Mouse (Mus musculus) small intestine, adult 2 months (tissue): Measurements from ENCODE around the gene Jarid2.

Experiments
- CTCF ChIP-seq: fragments of 200-500 bp; IDR thresholded peaks from 2 replicates; pipeline ENCODE4 v1.5.1; 2012; ENCODE audit warnings: low read depth, mild to moderate bottlenecking, control low read depth, inconsistent platforms, low read length, moderate library complexity, mixed read lengths; ENCODE audit not compliant: insufficient replicate concordance, insufficient read length; ENCODE audit errors: extremely low read depth
- POLR2A ChIP-seq: fragments of 200-500 bp; IDR thresholded peaks from 2 replicates; pipeline ENCODE4 v1.6.1; 2012; ENCODE audit warnings: low read depth, mild to moderate bottlenecking, control low read depth, inconsistent platforms, low read length, moderate library complexity

DNA sequence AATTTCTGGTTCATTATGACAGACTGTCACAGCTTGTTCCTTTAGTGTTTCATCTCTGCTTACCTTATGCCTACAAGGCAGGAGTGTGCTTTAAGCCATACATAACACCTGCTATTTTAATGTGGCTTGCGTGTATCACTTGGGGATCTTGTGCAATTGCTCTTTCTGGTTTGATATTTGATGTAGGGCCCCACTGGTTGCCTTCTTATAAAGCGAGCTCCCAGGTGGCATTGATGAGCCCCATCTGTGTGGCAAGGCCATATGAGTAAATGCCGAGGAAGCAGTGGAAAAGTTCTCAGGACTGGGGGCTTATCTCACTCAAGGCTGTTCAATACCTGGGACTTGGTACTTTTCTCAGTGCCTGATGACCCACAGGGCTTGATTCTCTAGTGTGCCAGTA lies 43.5 kb downstream of the Jarid2 start:
- TF ChIP-seq CTCF (no peak), POLR2A (no peak)
